Mouse (Mus musculus): ENCODE results near the gene Bnc2.

GRCm38 (mm10) chr4:84521562-84521961 lies 153.5 kb downstream of the Bnc2 start:
- TF ChIP-seq TCF12 (IDR thresholded peaks at IDR 0.05; ENCODE audit: insufficient read depth, poor library complexity, severe bottlenecking) = no peak
- no peak for TF ChIP-seq POLR2A (IDR thresholded peaks at IDR 0.05; ENCODE audit: insufficient read length, low read depth)
- no peak for TF ChIP-seq POLR2AphosphoS2 (IDR thresholded peaks at IDR 0.05; ENCODE audit: insufficient read length, low read depth)
- no peak for TF ChIP-seq CEBPB (IDR thresholded peaks at IDR 0.05; ENCODE audit: insufficient read depth, poor library complexity, severe bottlenecking)
